Mouse (Mus musculus): ENCODE measurements at regions not wholly inside any gene's neighbourhood (a gene's known extent, or its start where the extent isn't known, plus 50 kb on each side); places are given as distances from the start of the nearest gene placed in this dataset.

- TF ChIP-seq POLR2A (IDR thresholded peaks at IDR 0.05; ENCODE audit: low read depth, low read length), result no peak
- TF ChIP-seq CTCF (IDR thresholded peaks at IDR 0.05; ENCODE audit: borderline replicate concordance, insufficient read depth, low read length), result no peak
- no peak overlapping the region for H3K27ac ChIP-seq (ENCODE audit: insufficient read depth, low read length)
- H3K4me3 ChIP-seq (ENCODE audit: insufficient read depth, low read length), result no peak overlapping the region
- H3K4me1 ChIP-seq (ENCODE audit: control insufficient read depth, insufficient read depth, low read length), result no peaks in the 10 kb centered on the region
These were observed 154.4 kb downstream of the Nrip1 start for GRCm38 (mm10) chr16:76219233-76219632.

DNA sequence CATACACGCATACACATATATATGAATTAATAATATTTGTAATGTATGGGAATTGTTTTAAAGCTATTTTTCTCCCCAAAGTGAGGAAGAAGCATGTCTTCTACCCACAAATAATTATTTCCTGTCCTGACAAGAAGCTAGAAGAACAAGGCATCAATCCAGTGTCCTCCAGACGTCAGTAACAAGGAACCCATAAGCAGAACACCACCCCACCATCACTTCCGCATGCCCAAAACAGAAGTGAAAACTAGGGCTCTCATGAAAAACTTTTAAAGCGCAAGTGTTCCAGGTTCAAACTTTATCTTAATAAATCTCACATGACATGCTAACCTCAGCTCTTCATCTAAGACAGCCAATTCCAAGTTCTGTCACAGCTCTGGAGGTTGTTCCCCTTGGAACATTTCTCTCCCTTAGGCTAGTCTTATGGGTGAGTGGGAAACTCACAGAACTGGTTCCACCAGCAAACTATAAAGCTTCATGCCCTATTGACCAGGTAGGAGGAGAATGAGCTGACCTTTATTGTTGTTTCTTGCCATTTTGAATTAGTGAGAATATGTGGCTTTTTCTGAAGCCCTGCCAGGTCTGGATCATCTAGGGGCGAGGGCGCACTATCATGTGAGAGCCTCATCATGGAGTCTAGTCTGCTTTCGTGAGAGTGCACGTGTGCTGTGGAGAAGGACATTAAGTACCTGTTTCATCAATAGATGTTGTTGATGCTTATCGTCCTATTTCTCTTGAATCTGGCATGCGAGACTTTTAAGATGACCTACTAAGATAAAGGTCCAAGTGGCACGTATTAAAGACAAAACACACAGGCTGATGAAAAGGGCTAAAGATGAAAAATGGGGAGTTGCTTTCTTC lies 155.1 kb downstream of the Nrip1 start:
- Histone ChIP-seq H3K4me1 (ENCODE audit: control insufficient read depth, insufficient read depth, low read length) (no peaks in the 10 kb centered on the region), H3K4me3 (ENCODE audit: insufficient read depth, low read length) (no peak overlapping the region), H3K27ac (ENCODE audit: insufficient read depth, low read length) (no peak overlapping the region)
- no peak for TF ChIP-seq CTCF (IDR thresholded peaks at IDR 0.05; ENCODE audit: borderline replicate concordance, insufficient read depth, low read length)
- no peak for TF ChIP-seq POLR2A (IDR thresholded peaks at IDR 0.05; ENCODE audit: low read depth, low read length)

- TF ChIP-seq POLR2A (IDR thresholded peaks at IDR 0.05; ENCODE audit: low read depth, low read length) (no peak), CTCF (IDR thresholded peaks at IDR 0.05; ENCODE audit: borderline replicate concordance, insufficient read depth, low read length) (no peak)
- no peaks in the 10 kb centered on the region for H3K4me1 ChIP-seq (ENCODE audit: control insufficient read depth, insufficient read depth, low read length)
These were observed 157.4 kb downstream of the Nrip1 start for GRCm38 (mm10) chr16:76216184-76216583.

GRCm38 (mm10) chr16:76215558-76215957 lies 158.1 kb downstream of the Nrip1 start:
- Histone ChIP-seq H3K4me1 (ENCODE audit: control insufficient read depth, insufficient read depth, low read length) (no peaks in the 10 kb centered on the region), H3K4me3 (ENCODE audit: insufficient read depth, low read length) (no peak overlapping the region), H3K27ac (ENCODE audit: insufficient read depth, low read length) (no peak overlapping the region)
- TF ChIP-seq POLR2A (IDR thresholded peaks at IDR 0.05; ENCODE audit: low read depth, low read length), result no peak
- TF ChIP-seq CTCF (IDR thresholded peaks at IDR 0.05; ENCODE audit: borderline replicate concordance, insufficient read depth, low read length), result no peak

More at GRCm38 (mm10) chr16:76216184-76216583, 157.4 kb downstream of the Nrip1 start:
- no peak overlapping the region for H3K27ac ChIP-seq (ENCODE audit: insufficient read depth, low read length)
- no peak overlapping the region for H3K4me3 ChIP-seq (ENCODE audit: insufficient read depth, low read length)

DNA sequence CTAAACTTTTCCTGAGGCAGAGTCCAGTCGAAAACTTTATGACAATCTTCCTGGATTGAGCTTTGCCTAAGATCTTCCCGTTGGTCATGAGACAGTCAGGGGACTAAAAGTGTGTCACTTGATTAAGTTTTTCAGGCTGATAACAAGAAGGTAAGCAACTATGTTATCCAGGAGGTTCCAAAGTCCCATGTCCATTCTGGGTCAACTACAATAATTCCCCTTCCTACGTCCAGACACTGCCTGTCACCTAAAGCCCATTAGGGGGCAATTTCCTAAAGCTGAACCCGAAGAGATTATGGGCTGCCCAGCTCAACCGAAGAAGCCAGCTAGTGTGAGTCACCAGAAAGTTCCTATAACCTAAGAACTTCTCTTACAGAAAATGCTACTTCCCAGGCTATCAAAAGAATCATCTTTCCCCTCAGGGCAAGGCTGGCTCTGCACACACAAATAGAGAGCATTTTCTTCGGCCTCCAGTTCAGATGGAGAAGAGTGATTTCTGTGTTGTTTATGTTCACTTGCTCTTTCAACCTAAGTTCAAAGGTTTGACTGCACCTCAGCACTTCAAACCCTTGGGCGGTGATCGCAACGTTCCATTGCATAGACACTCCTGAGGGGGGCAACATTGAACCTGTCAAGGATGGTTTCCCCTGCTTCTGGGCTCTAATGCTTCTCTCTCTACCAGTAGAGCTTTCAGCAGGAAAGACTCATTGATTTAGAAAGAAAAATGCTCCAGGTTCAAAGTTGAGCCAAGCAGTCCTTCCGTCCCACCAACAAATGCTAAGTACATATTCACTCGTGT lies 171.7 kb downstream of the Nrip1 start:
- H3K4me1 ChIP-seq (ENCODE audit: control insufficient read depth, insufficient read depth, low read length), result no peaks in the 10 kb centered on the region
- H3K27ac ChIP-seq (ENCODE audit: insufficient read depth, low read length), result no peak overlapping the region
- TF ChIP-seq POLR2A (IDR thresholded peaks at IDR 0.05; ENCODE audit: low read depth, low read length), result no peak
- TF ChIP-seq CTCF (IDR thresholded peaks at IDR 0.05; ENCODE audit: borderline replicate concordance, insufficient read depth, low read length), result 0 out of 2 replicates have a peak, but pooled peaks have one; percentile 14
- H3K4me3 ChIP-seq (ENCODE audit: insufficient read depth, low read length), result no peak overlapping the region

GRCm38 (mm10) chr16:76200801-76201728 lies 172.6 kb downstream of the Nrip1 start:
- H3K27ac ChIP-seq (ENCODE audit: insufficient read depth, low read length), result no peak overlapping the region
- no peak for TF ChIP-seq CTCF (IDR thresholded peaks at IDR 0.05; ENCODE audit: borderline replicate concordance, insufficient read depth, low read length)
- TF ChIP-seq POLR2A (IDR thresholded peaks at IDR 0.05; ENCODE audit: low read depth, low read length), result no peak
- no peak overlapping the region for H3K4me3 ChIP-seq (ENCODE audit: insufficient read depth, low read length)
- H3K4me1 ChIP-seq (ENCODE audit: control insufficient read depth, insufficient read depth, low read length), result no peaks in the 10 kb centered on the region

GRCm38 (mm10) chr16:76200268-76200667 lies 173.4 kb downstream of the Nrip1 start:
- H3K4me3 ChIP-seq (ENCODE audit: insufficient read depth, low read length), result no peak overlapping the region
- no peak for TF ChIP-seq CTCF (IDR thresholded peaks at IDR 0.05; ENCODE audit: borderline replicate concordance, insufficient read depth, low read length)
- no peak for TF ChIP-seq POLR2A (IDR thresholded peaks at IDR 0.05; ENCODE audit: low read depth, low read length)
- H3K4me1 ChIP-seq (ENCODE audit: control insufficient read depth, insufficient read depth, low read length), result no peaks in the 10 kb centered on the region
- H3K27ac ChIP-seq (ENCODE audit: insufficient read depth, low read length), result no peak overlapping the region

DNA sequence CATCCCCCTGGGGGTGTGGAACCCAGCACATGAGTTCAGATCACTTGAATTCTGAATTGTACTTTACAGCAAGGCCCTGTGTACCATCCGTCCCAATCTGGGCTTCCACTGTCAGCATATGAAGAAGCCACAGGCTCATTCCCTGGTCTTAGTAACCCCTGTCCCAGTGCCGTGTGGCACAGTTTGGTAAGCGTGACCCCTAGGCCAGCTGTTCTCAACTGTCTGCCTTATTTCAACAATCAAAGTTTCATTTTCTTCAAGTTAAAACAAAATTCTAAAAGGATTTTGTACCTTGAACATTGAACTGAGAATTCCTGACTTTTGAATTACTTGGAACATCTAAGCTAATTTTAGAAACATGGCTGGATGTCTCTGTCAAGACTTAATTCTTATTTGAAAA lies 174.6 kb downstream of the Nrip1 start:
- TF ChIP-seq CTCF (IDR thresholded peaks at IDR 0.05; ENCODE audit: borderline replicate concordance, insufficient read depth, low read length) (no peak), POLR2A (IDR thresholded peaks at IDR 0.05; ENCODE audit: low read depth, low read length) (no peak)
- Histone ChIP-seq H3K4me3 (ENCODE audit: insufficient read depth, low read length) (no peak overlapping the region), H3K4me1 (ENCODE audit: control insufficient read depth, insufficient read depth, low read length) (no peaks in the 10 kb centered on the region), H3K27ac (ENCODE audit: insufficient read depth, low read length) (no peak overlapping the region)

- no peak for TF ChIP-seq POLR2A (IDR thresholded peaks at IDR 0.05; ENCODE audit: low read depth, low read length)
- TF ChIP-seq CTCF (IDR thresholded peaks at IDR 0.05; ENCODE audit: borderline replicate concordance, insufficient read depth, low read length), result no peak
- Histone ChIP-seq H3K4me3 (ENCODE audit: insufficient read depth, low read length) (no peak overlapping the region), H3K27ac (ENCODE audit: insufficient read depth, low read length) (no peak overlapping the region), H3K4me1 (ENCODE audit: control insufficient read depth, insufficient read depth, low read length) (no peaks in the 10 kb centered on the region)
These were observed 172.2 kb upstream of the Samsn1 start for GRCm38 (mm10) chr16:76194291-76194690.
